Mouse (Mus musculus) adrenal gland, adult 8-10 months (tissue): ENCODE data around the gene 4930523C07Rik. TPM values are rescaled to one million over a fixed set of nuclear protein-coding genes. Genes with fewer than 3 reads are reported as not detected.
A peak's percentile ranks its signal among the peaks of the same experiment; 100 is the strongest.

Experiments used
- DNase-seq: peaks from one replicate; pipeline ENCODE4 v3.0.0; 2022
- total RNA-seq, 4 experiments: library from RNA; stranded (reverse); gene quantifications; 2 replicates each; pipeline ENCODE4 v1.2.4; 2022

4930523C07Rik gene
- total RNA-seq, 4 experiments from 2014 or later: 8.4 to 20.7 (median 12.2) TPM

DNA sequence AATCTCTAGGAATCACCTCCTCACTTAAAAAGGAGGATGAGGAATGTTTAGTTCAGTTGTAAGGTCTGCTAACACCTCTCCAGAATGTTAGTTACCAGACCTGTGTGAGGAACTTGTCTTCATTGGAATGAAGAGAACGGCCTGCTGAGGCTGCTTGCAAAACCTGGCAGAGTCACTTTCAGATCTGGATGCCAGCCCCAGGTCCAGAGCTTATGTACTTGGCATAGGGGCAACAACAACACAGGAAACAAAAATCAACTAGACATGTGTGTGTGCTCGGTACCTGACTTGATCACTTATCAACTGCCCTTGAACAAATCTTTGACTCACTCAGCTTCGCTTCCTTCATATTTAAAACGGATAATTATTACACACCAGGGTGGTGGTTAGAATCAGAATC, 2.6 kb downstream of the 4930523C07Rik start:
- DNase-seq: no peak

DNA sequence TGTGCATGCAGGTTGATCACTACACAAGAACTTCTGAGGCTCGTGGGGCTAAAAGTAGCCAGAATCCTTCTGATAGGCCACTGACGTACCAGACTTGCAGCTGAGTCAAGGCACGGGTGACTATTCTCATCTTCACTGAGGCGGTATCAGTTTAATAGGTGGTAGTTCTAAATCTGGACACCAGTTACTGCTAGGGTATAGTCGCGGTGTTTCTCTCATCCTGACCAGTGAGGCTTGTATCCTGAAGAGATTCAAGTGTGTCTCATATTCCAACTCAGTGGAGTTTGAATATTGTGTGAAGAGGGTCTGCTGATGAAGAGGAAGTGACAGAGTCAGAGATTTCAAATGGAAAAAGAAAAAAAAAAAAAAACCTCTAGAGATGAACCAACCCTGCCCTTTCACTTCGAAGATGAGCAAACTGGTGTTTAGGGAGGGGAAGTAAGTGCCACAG, 3.3 kb downstream of the 4930523C07Rik start:
- DNase-seq: no peak

GRCm38 (mm10) chr1:160049131-160049880, 5.1 kb downstream of the 4930523C07Rik start:
- no peak for DNase-seq

GRCm38 (mm10) chr1:160050898-160051297, 6.7 kb downstream of the 4930523C07Rik start:
- no peak for DNase-seq

GRCm38 (mm10) chr1:160052556-160053315, 8.6 kb downstream of the 4930523C07Rik start:
- no peak for DNase-seq

- no peak for DNase-seq
Observed at GRCm38 (mm10) chr1:160053510-160054305, 9.5 kb downstream of the 4930523C07Rik start.

DNA sequence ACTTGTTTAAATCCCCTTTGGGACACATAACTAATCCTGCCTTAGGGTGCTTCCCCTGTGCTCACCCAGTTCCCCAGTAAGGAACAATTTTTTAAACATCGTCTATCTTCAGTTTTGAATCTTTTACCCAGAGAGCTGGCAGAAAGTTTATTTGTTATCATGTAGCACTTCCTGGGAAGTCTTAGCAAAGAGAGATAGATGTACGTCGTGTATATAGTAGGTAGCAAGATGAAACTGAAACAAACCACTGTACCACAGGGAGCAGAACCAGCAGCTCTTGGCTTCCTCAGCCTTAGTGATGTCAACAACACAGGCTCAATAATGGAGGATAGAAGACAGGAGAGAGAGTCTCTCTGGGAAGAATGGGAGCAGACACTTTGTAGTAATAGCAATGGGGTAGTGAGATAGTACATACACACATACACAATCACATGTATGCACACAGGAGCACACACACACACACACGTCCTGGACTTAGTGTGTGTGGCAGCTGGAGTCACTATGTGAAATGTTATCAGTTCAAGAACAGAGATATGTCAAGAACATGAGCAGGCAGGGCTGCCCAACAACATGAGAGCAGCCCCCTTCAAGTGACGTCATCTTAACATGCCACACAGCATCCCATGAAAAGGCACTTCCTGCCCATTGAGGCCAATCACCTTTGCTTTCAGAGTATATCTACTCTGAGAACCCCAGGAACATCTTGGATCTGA, 10.3 kb downstream of the 4930523C07Rik start:
- no peak for DNase-seq

DNA sequence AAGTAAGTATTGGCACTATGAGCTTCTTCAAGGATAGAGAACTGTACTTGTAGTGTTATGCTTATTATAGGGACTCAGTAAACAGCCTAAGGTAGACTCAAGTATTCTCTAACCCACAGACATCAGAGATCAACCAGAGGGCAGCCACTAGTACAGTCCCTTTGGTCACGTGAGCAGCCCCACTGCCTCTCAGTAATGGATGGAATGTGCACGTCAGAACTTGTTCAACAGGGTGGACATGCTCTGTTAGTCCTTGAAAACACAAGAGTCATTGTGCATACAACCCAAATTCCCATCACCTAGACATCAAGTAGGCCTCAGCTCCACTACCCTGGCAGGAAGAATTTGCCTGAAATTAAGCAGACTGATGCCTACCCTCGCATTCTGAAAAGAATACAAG, 13.5 kb downstream of the 4930523C07Rik start:
- no peak for DNase-seq

GRCm38 (mm10) chr1:160059908-160060307, 15.7 kb downstream of the 4930523C07Rik start:
- DNase-seq: no peak

DNA sequence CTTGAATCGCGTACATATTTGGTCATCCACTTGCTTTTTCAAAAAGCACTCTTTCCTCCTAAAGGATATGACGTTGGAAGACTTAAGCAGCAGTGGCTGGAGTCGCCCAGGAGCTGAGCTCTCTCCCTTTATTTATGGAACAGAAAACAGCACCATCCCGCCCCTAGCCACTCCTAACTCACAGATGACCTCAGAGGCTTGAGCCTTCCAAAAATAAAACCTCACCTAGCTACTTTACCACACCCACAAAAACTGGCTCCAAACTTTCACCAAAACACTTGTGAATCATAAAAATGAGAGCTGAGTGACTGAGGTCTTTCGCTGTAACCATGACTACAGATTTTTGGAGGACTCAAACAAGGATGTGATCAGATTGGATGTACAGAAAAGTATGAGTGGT, 16.4 kb downstream of the 4930523C07Rik start:
- DNase-seq: no peak

- DNase-seq: no peak
Observed at GRCm38 (mm10) chr1:160061321-160061720, 17.1 kb downstream of the 4930523C07Rik start.

GRCm38 (mm10) chr1:160061725-160062366, 17.7 kb downstream of the 4930523C07Rik start:
- DNase-seq: no peak

DNA sequence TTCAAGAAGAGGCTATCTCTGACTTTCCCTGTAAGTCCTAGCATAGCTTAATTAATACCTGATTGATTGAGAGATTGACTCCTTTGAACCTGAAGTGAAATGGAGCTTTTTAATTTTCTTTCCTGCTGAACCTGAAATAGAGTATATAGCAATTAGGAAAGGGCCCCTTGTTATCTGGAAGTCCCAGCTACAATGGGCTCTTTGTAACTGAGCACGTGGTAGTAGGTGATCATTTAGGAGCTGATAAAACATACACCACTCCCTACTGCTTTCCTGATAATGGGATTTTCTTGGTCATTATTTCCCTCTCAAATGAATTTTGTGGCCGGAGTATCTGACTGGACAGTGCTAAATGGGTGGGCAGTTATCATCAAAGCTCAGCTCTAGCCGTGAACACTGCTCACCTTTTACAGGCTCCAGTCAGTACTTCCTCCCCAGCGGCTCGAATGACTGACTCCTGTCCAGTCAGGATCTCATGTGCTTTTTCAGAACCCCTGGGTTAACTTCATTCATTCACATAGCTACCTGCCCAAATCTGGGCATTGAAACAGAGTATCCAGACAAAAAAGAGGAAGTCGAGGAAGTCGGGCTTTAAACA, 20.5 kb downstream of the 4930523C07Rik start:
- DNase-seq: no peak

DNA sequence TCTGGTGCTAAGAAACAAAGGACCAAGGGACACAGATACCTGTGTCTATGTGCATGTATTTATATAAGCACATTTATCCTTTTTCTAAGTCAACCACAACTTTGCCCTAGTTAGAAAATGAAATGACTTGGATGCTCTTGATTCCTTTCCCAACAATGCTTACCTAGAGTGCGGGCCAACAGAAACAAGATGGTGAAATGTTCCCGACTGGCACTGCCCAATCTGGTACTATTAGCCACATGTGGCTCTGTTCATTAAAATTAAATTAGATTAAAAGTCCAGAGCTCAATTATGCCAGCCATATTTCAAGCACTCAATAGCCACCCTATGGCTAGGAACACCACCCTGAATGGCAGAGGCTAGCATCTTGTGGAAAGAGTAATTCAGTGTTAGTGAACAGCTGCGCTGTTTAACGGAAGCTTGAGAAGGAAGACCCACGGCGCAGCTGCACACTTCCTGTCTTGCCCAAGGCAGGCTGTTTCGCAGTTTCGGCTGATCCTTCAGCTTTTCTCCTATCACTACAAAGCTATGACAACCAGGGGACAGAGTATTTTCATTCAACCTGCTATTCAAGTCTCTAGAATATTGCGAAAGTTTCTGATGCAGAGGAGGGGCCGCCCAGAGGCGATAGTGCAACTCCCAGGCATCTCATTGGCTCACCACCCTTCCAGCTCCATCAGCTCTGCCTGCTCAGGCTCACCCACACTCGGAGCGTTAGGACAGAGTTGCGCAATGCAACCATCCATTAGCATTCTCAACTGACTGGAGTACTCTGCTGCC, 34.9 kb downstream of the 4930523C07Rik start:
- peak; percentile 41 for DNase-seq

- peak; percentile 36 for DNase-seq
Observed at GRCm38 (mm10) chr1:160080800-160081436, 36.7 kb downstream of the 4930523C07Rik start.

- no peak for DNase-seq
Observed at GRCm38 (mm10) chr1:160082647-160083046, 38.5 kb downstream of the 4930523C07Rik start.

- DNase-seq: no peak
Observed at GRCm38 (mm10) chr1:160084239-160084638, 40.1 kb downstream of the 4930523C07Rik start.

DNA sequence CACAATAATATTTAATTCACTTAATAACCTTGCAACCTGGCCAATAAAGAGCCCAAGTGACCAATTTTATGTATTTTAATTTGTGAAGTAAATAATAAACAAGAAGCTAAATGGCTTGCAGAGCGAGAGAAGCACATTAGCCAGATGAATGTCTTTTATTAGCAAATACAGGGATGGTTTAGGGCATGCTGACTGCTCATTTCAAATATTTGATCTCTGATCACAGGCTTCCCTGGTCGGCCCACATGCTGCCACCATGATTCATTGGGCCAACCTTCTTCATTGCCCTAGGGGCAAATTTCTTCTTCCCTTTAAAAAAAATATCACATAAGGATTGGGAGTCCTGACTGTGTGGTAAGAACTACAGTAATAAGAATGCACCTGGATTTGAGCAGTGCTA, 42.5 kb downstream of the 4930523C07Rik start:
- no peak for DNase-seq

DNA sequence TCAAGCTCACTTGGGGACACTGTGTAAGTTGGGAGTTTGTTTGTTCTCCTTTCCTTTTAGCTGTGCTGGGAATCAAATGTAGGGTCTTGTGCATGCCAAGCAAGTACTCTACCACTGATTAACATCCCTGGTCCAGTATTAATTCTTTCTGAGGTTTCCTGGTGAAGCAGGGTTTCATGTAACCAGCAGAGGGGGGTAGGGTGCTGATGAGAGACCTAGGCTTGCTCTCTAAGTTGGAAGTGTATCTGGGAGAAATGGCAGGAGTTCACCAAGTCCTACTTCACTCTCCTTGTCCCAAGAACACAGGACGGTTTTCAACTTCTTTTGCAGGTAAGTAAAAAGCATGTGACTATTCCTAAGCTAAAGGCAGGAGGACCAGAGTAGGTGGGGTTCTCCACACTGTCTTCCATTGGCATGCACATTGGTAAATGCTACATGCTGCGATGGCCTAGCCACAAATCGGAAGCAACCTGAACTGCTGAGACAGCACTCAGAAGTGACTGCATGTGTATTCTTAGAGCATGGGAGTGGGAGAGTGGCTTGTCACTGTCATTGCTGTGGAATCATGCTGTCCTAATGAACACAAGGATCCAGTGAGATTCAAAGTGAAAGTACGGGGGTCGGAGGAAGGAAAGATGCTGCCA, 55.6 kb downstream of the 4930523C07Rik start:
- no peak for DNase-seq
